Comparison of ENCODE assay signal across 28 mouse cellular contexts in the genomic region with DNA sequence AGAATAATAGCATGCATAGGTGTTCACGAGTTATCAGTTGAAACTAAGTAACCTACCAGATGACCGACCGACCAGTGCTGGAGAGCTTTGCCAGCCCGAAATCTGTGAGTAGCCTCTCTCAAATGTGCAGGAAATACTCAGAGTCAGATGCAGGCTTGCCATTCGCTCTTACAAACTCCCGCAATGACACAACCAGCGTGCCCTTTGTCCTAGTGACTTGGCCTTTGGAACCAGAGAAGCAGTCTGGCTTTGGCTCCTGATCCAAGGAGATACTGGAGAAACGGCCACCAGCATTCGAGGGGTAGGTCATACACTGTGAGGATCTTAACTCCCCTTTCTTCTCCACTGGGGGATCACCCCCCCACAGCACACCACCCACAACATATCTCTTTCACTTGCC. TPM values are rescaled to one million over a fixed set of nuclear protein-coding genes. Genes with fewer than 3 reads are reported as not detected.
DNase-seq lines count a peak whose midpoint lies in the region; ATAC-seq and TF ChIP-seq lines count a peak whose summit lies in the region.
"Had no signal": no experiment of that assay in that cellular context is flagged by ENCODE, and none has a peak within 500 bp of the region (broad histone marks: within the 10 kb centered on the region; RNA-seq: fewer than 3 reads in every experiment).

No protein-coding gene starts in this region.

- ATAC-seq in kidney, embryonic 16.5 days (ENCODE audit: low FRiP score, low TSS enrichment) = no peak
- no peak for ATAC-seq in liver, embryonic 11.5 days (replicated peaks; ENCODE audit: low FRiP score)
- ATAC-seq: forebrain, embryonic 15.5 days; hindbrain, postnatal 0 days; intestine, postnatal 0 days had no signal

- peak; percentile 47 for DNase-seq in adrenal gland, postnatal 10 days
- DNase-seq in adrenal gland, postnatal 4 days (ENCODE audit: low spot score in 2 of 2) = no peak
- peak; percentile 36 for DNase-seq in kidney, adult 18-20 months
- peak; percentile 89 for DNase-seq in liver, adult 2 months (ENCODE audit: extremely low read depth, low read depth, low spot score)
- DNase-seq in liver, embryonic 11.5 days (ENCODE audit: low spot score) = no peak
- peak; percentile 44 to 64 for DNase-seq in kidney, postnatal 36 days
- DNase-seq in gastrocnemius, postnatal 25 days = no peak
- DNase-seq: cerebellum, adult 18-20 months; cerebellum, postnatal 10 days; left cerebral cortex, postnatal 4 days; lung, postnatal 36 days; right cerebral cortex, postnatal 4 days; thymus, adult 18-20 months; thymus, postnatal 25 days had no signal

- no peaks in the 10 kb centered on the region for H3K79me2 ChIP-seq in liver, adult 2 months (ENCODE audit: control insufficient read depth, insufficient read depth, low read length)

- H3K9ac ChIP-seq in kidney, embryonic 16.5 days (replicated peaks; ENCODE audit: low read length) = no peak overlapping the region
- no peak overlapping the region for H3K9ac ChIP-seq in liver, adult 2 months (ENCODE audit: low read depth, low read length)
- H3K9ac ChIP-seq in liver, embryonic 11.5 days (ENCODE audit: low read depth, low read length) = no peak overlapping the region
- H3K9ac ChIP-seq: embryonic facial prominence, embryonic 13.5 days; forebrain, embryonic 15.5 days; heart, embryonic 15.5 days; hindbrain, embryonic 12.5 days; limb, embryonic 15.5 days; midbrain, embryonic 12.5 days; neural tube, embryonic 13.5 days had no signal

- H3K27me3 ChIP-seq in kidney, embryonic 16.5 days (ENCODE audit: insufficient read depth, low read length) = no peaks in the 10 kb centered on the region
- H3K27me3 ChIP-seq in liver, adult 2 months (ENCODE audit: control insufficient read depth, insufficient read depth, low read length) = no peaks in the 10 kb centered on the region
- H3K27me3 ChIP-seq in liver, embryonic 11.5 days (replicated peaks; ENCODE audit: control insufficient read depth, insufficient read depth, low read length) = no peaks in the 10 kb centered on the region
- H3K27me3 ChIP-seq: embryonic facial prominence, embryonic 13.5 days; forebrain, embryonic 15.5 days; heart, embryonic 15.5 days; hindbrain, embryonic 12.5 days; limb, embryonic 15.5 days; midbrain, embryonic 12.5 days; neural tube, embryonic 13.5 days had no signal

- no peak for TF ChIP-seq POLR2A in liver, adult 2 months (IDR thresholded peaks at IDR 0.05; ENCODE audit: extremely low read depth, insufficient read depth, low read length)

- H3K4me1 ChIP-seq in kidney, embryonic 16.5 days (ENCODE audit: insufficient read depth, low read length) = no peaks in the 10 kb centered on the region
- H3K4me1 ChIP-seq in liver, adult 2 months (ENCODE audit: control insufficient read depth, insufficient read depth, low read length) = peaks cover 8% of the 10 kb centered on the region
- H3K4me1 ChIP-seq in liver, embryonic 11.5 days (replicated peaks; ENCODE audit: control insufficient read depth, insufficient read depth, low read length) = peaks cover 13% of the 10 kb centered on the region
- H3K4me1 ChIP-seq: embryonic facial prominence, embryonic 13.5 days; forebrain, embryonic 15.5 days; heart, embryonic 15.5 days; hindbrain, embryonic 12.5 days; limb, embryonic 15.5 days; midbrain, embryonic 12.5 days; neural tube, embryonic 13.5 days had no signal

- no peak overlapping the region for H3K4me3 ChIP-seq in kidney, embryonic 16.5 days (ENCODE audit: low read length)
- H3K4me3 ChIP-seq in liver, adult 2 months (ENCODE audit: insufficient read depth, low read depth, low read length) = no peak overlapping the region
- H3K4me3 ChIP-seq in liver, embryonic 11.5 days (ENCODE audit: low read depth, low read length) = no peak overlapping the region
- H3K4me3 ChIP-seq: embryonic facial prominence, embryonic 13.5 days; forebrain, embryonic 10.5 days; forebrain, embryonic 15.5 days; heart, embryonic 15.5 days; hindbrain, embryonic 12.5 days; layer of hippocampus, adult 2 months; limb, embryonic 15.5 days; midbrain, embryonic 12.5 days; neural tube, embryonic 13.5 days had no signal

- H3K9me3 ChIP-seq in kidney, embryonic 16.5 days (ENCODE audit: low read length) = no peaks in the 10 kb centered on the region
- no peaks in the 10 kb centered on the region for H3K9me3 ChIP-seq in liver, embryonic 11.5 days (ENCODE audit: control insufficient read depth, low read length)
- H3K9me3 ChIP-seq: embryonic facial prominence, embryonic 13.5 days; forebrain, embryonic 10.5 days; forebrain, embryonic 15.5 days; G1E; heart, embryonic 15.5 days; hindbrain, embryonic 12.5 days; limb, embryonic 15.5 days; midbrain, embryonic 12.5 days; neural tube, embryonic 13.5 days had no signal

- no peaks in the 10 kb centered on the region for H3K36me3 ChIP-seq in kidney, embryonic 16.5 days (ENCODE audit: insufficient read depth, low read length)
- H3K36me3 ChIP-seq in liver, adult 2 months (ENCODE audit: control insufficient read depth, insufficient read depth, low read length) = no peaks in the 10 kb centered on the region
- H3K36me3 ChIP-seq in liver, embryonic 11.5 days (ENCODE audit: control insufficient read depth, insufficient read depth, low read length) = no peaks in the 10 kb centered on the region
- H3K36me3 ChIP-seq: embryonic facial prominence, embryonic 13.5 days; forebrain, embryonic 10.5 days; forebrain, embryonic 15.5 days; G1E; heart, embryonic 15.5 days; hindbrain, embryonic 12.5 days; limb, embryonic 15.5 days; midbrain, embryonic 12.5 days; neural tube, embryonic 13.5 days had no signal

- TF ChIP-seq CTCF in liver, adult 2 months (IDR thresholded peaks at IDR 0.05; ENCODE audit: low read depth, low read length) = no peak

- H3K27ac ChIP-seq in kidney, embryonic 16.5 days (ENCODE audit: low read length) = no peak overlapping the region
- H3K27ac ChIP-seq in liver, adult 2 months (replicated peaks; ENCODE audit: insufficient read depth, low read depth, low read length) = peak overlapping the region; percentile 75
- no peak overlapping the region for H3K27ac ChIP-seq in liver, embryonic 11.5 days (ENCODE audit: low read depth, low read length)
- H3K27ac ChIP-seq: embryonic facial prominence, embryonic 13.5 days; forebrain, embryonic 10.5 days; forebrain, embryonic 15.5 days; heart, embryonic 15.5 days; hindbrain, embryonic 12.5 days; hindbrain, postnatal 0 days; layer of hippocampus, adult 2 months; limb, embryonic 15.5 days; midbrain, embryonic 12.5 days; neural tube, embryonic 13.5 days; stomach, postnatal 0 days had no signal

- H3K4me2 ChIP-seq in kidney, embryonic 16.5 days (replicated peaks; ENCODE audit: low read depth, low read length) = no peak overlapping the region
- no peak overlapping the region for H3K4me2 ChIP-seq in liver, embryonic 11.5 days
- H3K4me2 ChIP-seq: embryonic facial prominence, embryonic 13.5 days; forebrain, embryonic 15.5 days; heart, embryonic 15.5 days; hindbrain, embryonic 12.5 days; limb, embryonic 15.5 days; midbrain, embryonic 12.5 days; neural tube, embryonic 13.5 days had no signal

- 85% methylated on average over 9 of the region's 9 CpGs for WGBS in kidney, embryonic 16.5 days
- 25% methylated on average over 9 of the region's 9 CpGs for WGBS in liver, adult 2 months
- WGBS in liver, embryonic 11.5 days = 87% methylated on average over 9 of the region's 9 CpGs

RNA-seq across cellular contexts. Expression of gene Sos1, which starts 35.7 kb away (rescaled TPM):
- 10 to 100 TPM; 20.1 to 24.1 TPM for total RNA-seq in adrenal gland, postnatal 10 days (2021)
- 10 to 100 TPM; 25.6 to 27.1 TPM for total RNA-seq in adrenal gland, postnatal 4 days (2021)
- polyA plus RNA-seq in kidney, embryonic 16.5 days (2015; fragmentation: Nextera tagmentation; extraction: Ambion mirVana) = 3.9 and 4.6 TPM in 2 replicates
- 11.8 and 12.0 TPM in 2 replicates for total RNA-seq in liver, adult 2 months (2014; rRNA removed)
- polyA plus RNA-seq in liver, adult 2 months (2012; rRNA removed) = 2.8 TPM in 2 replicates
- 4.5 and 4.7 TPM in 2 replicates for polyA plus RNA-seq in liver, embryonic 11.5 days (2014; fragmentation: Nextera tagmentation; extraction: Ambion mirVana)
- 10 to 100 TPM; 12.8 to 14.7 TPM for total RNA-seq in gastrocnemius, postnatal 25 days (2021)

Comparison
In these comparisons a context has a peak if more than half of its experiments do, and no peak if none do; other contexts are left out.
1. DNase-seq: peak in adrenal gland, postnatal 10 days (single experiment), kidney, adult 18-20 months (single experiment), liver, adult 2 months (single experiment) and kidney, postnatal 36 days (2 of 2); none in adrenal gland, postnatal 4 days (0 of 2), liver, embryonic 11.5 days (single experiment) and gastrocnemius, postnatal 25 days (single experiment).